Mouse (Mus musculus) 3134 (cell line): ENCODE data around the gene Selenow.

Source experiments
- DNase-seq: peaks from one replicate; pipeline ENCODE4 v3.0.0-alpha.2; 2011; ENCODE audit warnings: low spot score; ENCODE audit not compliant: insufficient read length; ENCODE audit errors: extremely low read depth

Gene Selenow

GRCm38 (mm10) chr7:15922220-15922773 lies at the start of gene Selenow:
Gene Selenow, minus strand, starts transcription at chr7:15922402.
- peak; percentile 93 for DNase-seq

- no peak for DNase-seq
Observed at GRCm38 (mm10) chr7:15969674-15970073, 47.5 kb upstream of the Selenow start.

DNA sequence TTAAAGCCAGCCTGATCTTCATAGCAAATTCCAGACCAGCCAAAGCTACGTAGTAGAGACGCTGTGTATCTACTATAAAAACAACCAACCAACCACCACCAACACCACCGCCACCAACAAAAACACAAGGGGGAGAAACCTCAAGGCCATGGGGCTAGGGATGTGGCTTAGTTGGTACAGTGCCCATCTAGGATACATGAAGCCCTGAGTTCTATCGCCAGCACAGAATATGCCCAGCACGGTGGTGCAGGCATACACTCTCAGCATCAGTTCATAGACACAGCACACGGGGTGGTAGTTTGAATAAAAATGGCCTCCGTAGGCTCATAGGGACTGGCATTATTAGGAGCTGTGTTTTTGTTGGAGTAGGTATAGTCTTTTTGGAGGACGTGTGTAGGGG lies 46.1 kb upstream of the Selenow start:
- no peak for DNase-seq

DNA sequence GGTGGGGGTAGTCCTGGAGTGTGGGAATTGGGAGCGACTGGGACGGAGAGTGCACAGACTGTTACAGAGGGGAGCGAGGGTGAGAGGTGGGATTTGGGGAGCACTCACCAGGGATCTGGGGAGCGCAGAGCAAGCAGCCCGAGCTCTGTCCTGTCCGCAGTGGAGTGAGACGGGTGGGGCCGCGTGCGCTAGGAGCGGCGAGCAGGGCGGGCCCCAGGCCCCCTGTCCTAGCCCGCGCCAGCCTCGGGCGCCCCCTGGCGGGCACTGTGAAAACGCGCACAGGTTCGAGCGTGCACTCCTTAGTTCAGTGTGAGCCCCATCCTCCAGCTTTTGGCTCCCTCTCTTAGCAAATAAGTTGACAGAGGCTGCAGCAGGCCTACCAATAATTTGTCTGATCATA lies 45.1 kb upstream of the Selenow start, which contains the start of gene Ehd2:
Gene Ehd2 (minus strand): TSS at position 256 of the 400 bp plus-strand sequence.
- peak; percentile 87 for DNase-seq

DNA sequence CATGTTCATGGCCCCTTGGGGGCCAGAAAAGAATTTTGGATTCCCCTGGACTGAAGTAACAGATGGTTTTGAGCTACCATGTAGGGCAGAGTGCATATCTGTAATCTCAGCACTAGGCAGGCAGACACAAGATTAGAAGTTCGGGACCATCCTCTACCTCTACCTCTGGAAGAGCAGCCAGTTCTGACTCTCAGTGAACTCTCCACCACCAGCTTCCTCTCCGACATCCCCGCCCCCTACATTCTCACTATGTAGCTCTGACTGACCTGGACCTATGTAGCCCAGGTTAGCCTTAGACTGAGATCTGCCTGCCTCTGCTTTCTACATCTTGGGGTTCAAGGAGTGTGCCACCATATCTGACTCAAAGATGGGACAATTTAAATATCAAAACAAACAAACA lies 44.3 kb upstream of the Selenow start:
- no peak for DNase-seq

DNA sequence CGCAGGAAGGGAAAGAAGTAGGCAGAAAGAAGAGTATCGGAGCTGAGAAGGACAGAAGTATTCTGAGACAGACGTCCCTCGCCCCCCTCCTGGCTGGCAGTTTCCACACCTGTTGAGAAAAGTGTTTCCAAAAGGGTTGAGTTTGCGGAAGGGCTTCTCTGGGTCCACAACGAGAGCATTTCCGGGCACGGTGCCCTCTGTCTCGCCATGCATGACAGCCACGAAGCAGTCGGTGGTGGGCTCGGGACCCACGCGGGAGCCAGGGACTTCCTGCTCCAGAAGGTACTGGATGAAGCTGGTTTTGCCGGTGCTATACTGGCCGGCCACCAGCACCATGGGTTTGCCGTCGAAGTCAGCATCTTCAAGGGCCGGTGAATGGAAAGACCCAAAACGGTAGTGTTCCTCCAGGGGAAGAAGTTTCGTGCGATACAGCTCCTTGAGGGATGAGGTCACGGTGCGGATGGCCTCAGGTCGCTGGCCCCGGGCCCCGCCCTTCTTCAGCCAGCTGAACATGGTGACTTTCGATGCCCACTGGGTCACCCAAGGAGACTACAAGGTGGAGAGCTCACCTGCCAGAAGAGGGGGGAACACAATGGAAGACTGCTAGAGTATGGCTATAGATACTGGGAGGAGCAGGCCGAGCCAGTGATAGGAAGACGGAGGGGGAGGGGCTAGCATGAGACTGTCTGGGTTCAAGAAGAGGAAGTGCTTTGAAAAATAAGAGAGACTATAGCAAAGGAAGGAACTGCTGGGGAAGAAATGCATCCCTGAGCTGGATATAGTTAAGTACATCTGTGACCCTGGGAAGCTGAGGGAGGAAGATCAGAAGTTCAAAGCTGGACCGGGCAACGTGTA lies 41.8 kb upstream of the Selenow start:
- DNase-seq = no peak

- DNase-seq = peak; percentile 94
Observed at GRCm38 (mm10) chr7:15962311-15963288, 40.4 kb upstream of the Selenow start.

DNA sequence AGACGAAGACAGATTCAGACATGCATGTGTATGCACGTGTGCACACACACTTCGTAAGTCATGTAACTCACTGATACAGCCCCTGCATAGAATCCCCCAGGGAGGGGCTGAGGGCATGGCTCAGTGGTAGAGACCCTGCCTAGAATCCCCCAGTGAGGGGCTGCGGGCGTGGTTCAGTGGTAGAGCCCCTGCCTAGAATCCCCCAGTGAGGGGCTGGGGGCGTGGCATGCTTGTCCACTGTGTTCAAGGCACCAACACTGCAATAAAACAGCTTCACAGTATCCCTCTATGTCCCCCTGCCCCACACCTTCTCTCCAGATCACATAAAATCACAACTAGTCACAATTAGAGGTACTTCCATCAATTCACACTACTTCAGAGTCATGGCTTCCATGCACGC lies 39.6 kb upstream of the Selenow start:
- DNase-seq = no peak

- no peak for DNase-seq
Observed at GRCm38 (mm10) chr7:15961239-15961638, 39.0 kb upstream of the Selenow start.

DNA sequence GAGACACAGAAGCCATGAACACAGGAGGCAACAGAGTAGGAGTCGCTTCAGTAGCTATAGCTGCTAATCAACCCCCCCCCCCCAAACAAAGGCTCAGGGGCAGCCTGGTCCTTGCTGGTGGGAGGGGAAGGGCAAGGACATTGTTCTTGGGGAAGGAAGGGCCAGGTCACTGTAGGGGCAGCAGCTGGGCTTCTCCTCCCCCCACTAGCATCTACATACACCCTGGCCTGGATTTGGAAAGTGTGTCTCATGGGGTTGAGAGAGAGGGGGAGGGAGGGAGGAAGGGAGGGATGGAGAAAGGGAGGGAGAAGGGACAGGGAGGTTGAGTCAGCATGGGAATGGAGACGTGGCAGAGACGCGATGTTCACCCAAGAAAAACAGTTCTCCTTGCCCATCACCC lies 38.5 kb upstream of the Selenow start:
- peak; percentile 77 for DNase-seq

GRCm38 (mm10) chr7:15956143-15956542 lies 33.9 kb upstream of the Selenow start:
- DNase-seq = no peak

GRCm38 (mm10) chr7:15955509-15955908 lies 33.3 kb upstream of the Selenow start:
- no peak for DNase-seq

DNA sequence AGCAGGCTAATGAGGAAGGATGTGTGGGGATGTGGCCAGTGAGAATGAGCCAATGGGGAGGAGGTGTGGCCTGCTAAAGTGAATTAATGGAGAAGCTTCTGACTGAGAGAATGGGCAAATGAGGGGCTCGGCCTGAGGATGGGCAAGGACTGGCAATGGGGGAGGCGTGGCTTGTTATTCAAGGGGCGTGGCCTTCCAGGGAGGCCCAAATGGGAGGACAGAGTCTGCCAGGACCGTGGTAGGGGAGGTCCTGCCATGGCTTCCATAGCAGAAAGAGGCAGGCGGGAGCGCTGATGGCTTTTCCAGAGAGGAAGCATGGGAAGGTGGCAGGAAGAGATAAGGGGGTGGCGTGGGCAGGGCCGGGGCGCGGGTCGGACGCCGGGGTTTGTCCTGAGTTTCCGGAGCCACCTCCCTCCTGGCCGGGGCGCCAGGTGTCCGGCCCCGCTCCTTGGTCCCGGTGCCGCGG lies 32.8 kb upstream of the Selenow start:
- no peak for DNase-seq

DNA sequence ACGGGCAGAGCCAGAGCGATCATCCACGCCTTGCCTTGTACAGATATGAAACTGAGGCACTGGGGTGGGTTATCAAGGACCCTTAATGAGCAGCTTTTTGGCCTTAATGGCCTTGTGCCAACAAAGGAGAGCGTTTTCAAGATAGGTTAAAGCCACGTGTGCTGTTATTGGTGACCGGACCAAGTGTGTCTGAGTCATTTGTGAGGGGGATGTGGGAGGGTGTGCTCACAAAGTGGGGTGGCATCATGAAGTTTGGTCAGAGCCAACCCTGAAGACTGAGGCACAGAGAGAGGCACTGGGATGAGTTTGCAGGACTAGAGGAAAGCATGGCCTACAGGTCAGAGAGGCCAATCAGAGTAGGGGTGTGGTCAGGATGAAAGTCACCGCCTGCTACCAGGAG lies 32.2 kb upstream of the Selenow start:
- no peak for DNase-seq

GRCm38 (mm10) chr7:15953307-15954074 lies 31.3 kb upstream of the Selenow start:
- no peak for DNase-seq

GRCm38 (mm10) chr7:15952416-15952815 lies 30.2 kb upstream of the Selenow start:
- DNase-seq = no peak

DNA sequence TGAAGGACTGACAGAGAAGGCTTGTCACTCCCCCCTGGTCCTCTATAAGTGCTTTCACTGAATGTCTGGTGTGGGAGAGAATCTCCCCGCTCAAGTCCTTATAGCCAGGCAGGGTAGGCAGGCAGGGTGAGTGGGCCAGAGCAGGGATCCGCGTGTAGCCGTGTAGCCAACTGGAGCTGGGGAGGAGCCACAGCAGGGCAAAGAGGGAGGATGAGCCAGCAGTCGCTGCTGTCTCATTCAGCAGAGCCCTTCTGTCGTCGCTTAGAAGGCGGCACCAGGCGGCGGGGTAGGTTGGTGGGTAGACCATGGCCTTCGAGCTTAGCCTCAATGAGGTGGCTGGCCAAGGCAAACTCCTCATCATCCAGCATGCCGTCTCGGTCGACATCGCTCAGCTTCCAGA lies 27.8 kb upstream of the Selenow start:
- DNase-seq = no peak

GRCm38 (mm10) chr7:15949216-15949790 lies 27.1 kb upstream of the Selenow start:
- DNase-seq = peak; percentile 60

- peak; percentile 93 for DNase-seq
Observed at GRCm38 (mm10) chr7:15948381-15948941, 26.3 kb upstream of the Selenow start.
